Mouse (Mus musculus) liver, embryonic 14.5 days (tissue): ENCODE data around the gene Map7. TPM values are rescaled to one million over a fixed set of nuclear protein-coding genes. Genes with fewer than 3 reads are reported as not detected.

Source experiments
- ATAC-seq: fragments of 200-750 bp; cut with Nextera tagmentation; 2 replicates; pipeline ENCODE4 v1.8.0; 2017; ENCODE audit warnings: moderate number of reproducible peaks, mild to moderate bottlenecking, moderate library complexity; ENCODE audit not compliant: insufficient read depth
- DNase-seq, 3 experiments: peaks; one replicate each; pipeline ENCODE4 v3.0.0-alpha.2; 2012 to 2013; ENCODE audit warnings: low read depth in 3 of 3, low spot score in 3 of 3
- H3K27ac ChIP-seq: fragments of 300-500 bp; sonication (generic); 2 replicates; pipeline ENCODE4 v1.5.1; 2014; ENCODE audit warnings: moderate library complexity, mild to moderate bottlenecking, control low read depth, inconsistent platforms
- H3K27me3 ChIP-seq: fragments of 300-500 bp; sonication (generic); 2 replicates; pipeline ENCODE4 v1.6.1; 2014; ENCODE audit warnings: mild to moderate bottlenecking, low read length, moderate library complexity; ENCODE audit not compliant: control insufficient read depth, insufficient read depth
- H3K36me3 ChIP-seq: fragments of 300-500 bp; sonication (generic); replicated peaks from 2 replicates; pipeline ENCODE4 v1.6.1; 2014; ENCODE audit warnings: low read depth; ENCODE audit not compliant: control insufficient read depth, insufficient read depth
- H3K4me1 ChIP-seq, 2 experiments: fragments of 200-500 bp in 1 of 2; fragments of 300-500 bp in 1 of 2; sonication (generic) in 1 of 2; replicated peaks; 2 replicates each; pipeline ENCODE4 v1.6.1; 2012 to 2014; ENCODE audit warnings: antibody characterized with exemption in 1 of 2, inconsistent platforms in 1 of 2, low read length in 1 of 2; ENCODE audit not compliant: control insufficient read depth in 2 of 2, insufficient read depth in 2 of 2
- H3K4me2 ChIP-seq: fragments of 300-500 bp; sonication (generic); 2 replicates; pipeline ENCODE4 v1.6.1; 2014; ENCODE audit warnings: low read depth, mild to moderate bottlenecking, control low read depth, moderate library complexity
- H3K4me3 ChIP-seq, 2 experiments: fragments of 200-500 bp in 1 of 2; fragments of 300-500 bp in 1 of 2; sonication (generic) in 1 of 2; 2 replicates each; pipeline ENCODE4 v1.5.1; 2012 to 2014; ENCODE audit warnings: low read depth in 2 of 2, low read length in 2 of 2, mild to moderate bottlenecking in 2 of 2, control low read depth in 1 of 2, inconsistent platforms in 1 of 2, moderate library complexity in 1 of 2; ENCODE audit not compliant: insufficient read depth in 1 of 2
- H3K9ac ChIP-seq: fragments of 300-500 bp; sonication (generic); replicated peaks from 2 replicates; pipeline ENCODE4 v1.6.1; 2014; ENCODE audit warnings: mild to moderate bottlenecking, control low read depth, moderate library complexity
- H3K9me3 ChIP-seq: fragments of 300-500 bp; sonication (generic); 2 replicates; pipeline ENCODE4 v1.6.1; 2016; ENCODE audit warnings: low read length, mixed read lengths; ENCODE audit not compliant: control insufficient read depth
- CTCF ChIP-seq: IDR thresholded peaks from 2 replicates; pipeline ENCODE4 v1.5.1; 2016; ENCODE audit warnings: antibody characterized with exemption, low read depth, control low read depth
- EP300 ChIP-seq: IDR thresholded peaks from 2 replicates; pipeline ENCODE4 v1.6.1; 2016; ENCODE audit warnings: antibody characterized with exemption, low read depth
- WGBS: fragments of 180-500 bp; shearing (Covaris S2); extraction: QIAGEN DNeasy Blood & Tissue Kit; methylation state at CpG from one replicate; pipeline ENCODE4 v1.1.7; 2014; ENCODE audit not compliant: insufficient replicate concordance; 5-methylcytosine and 5-hydroxymethylcytosine counted together
- polyA plus RNA-seq, 2 experiments: library from polyadenylated mRNA; depleted of rRNA in 1 of 2; stranded (reverse) in 1 of 2; unstranded in 1 of 2; fragments of >200 nt; fragmentation: Nextera tagmentation in 1 of 2; extraction: Ambion mirVana in 1 of 2; gene quantifications; 2 replicates each; pipeline versions ENCODE4 v1.2.1 to v1.2.3; 2012 to 2014

The Map7 gene
- polyA plus RNA-seq, 2 experiments = 2.2 to 2.3 TPM

GRCm38 (mm10) chr10:20226728-20227127, 78.5 kb downstream of the Map7 start:
- ATAC-seq = no peak

GRCm38 (mm10) chr10:20230026-20230425, 81.8 kb downstream of the Map7 start:
- H3K9ac ChIP-seq = no peak overlapping the region
- peaks cover 0 to 4% of the 10 kb centered on the region in 2 experiments; a peak in 2 of 4 replicates for H3K4me1 ChIP-seq
- no peaks in the 10 kb centered on the region for H3K9me3 ChIP-seq
- H3K27me3 ChIP-seq = no peaks in the 10 kb centered on the region
- H3K36me3 ChIP-seq = no peaks in the 10 kb centered on the region
- no peak for ATAC-seq
- no peak overlapping the region for H3K27ac ChIP-seq
- no peak for DNase-seq
- WGBS = 38% methylated on average over 5 of the region's 5 CpGs
- H3K4me3 ChIP-seq = no peak overlapping the region
- no peak overlapping the region for H3K4me2 ChIP-seq
- TF ChIP-seq CTCF = no peak
- TF ChIP-seq EP300 = no peak

More at GRCm38 (mm10) chr10:20226728-20227127, 78.5 kb downstream of the Map7 start:
- Histone ChIP-seq H3K4me2 (no peak overlapping the region), H3K36me3 (no peaks in the 10 kb centered on the region), H3K27me3 (no peaks in the 10 kb centered on the region), H3K4me1 (no peaks in the 10 kb centered on the region; a peak in 1 of 4 replicates), H3K27ac (no peak overlapping the region), H3K9me3 (no peaks in the 10 kb centered on the region), H3K9ac (no peak overlapping the region), H3K4me3 (no peak overlapping the region)
- WGBS = 70% methylated on average over 4 of the region's 4 CpGs
- TF ChIP-seq EP300 (no peak), CTCF (no peak)
- no peak for DNase-seq

- Histone ChIP-seq H3K4me1 (peaks cover 0 to 4% of the 10 kb centered on the region in 2 experiments; a peak in 1 of 4 replicates), H3K9me3 (no peaks in the 10 kb centered on the region), H3K36me3 (no peaks in the 10 kb centered on the region), H3K4me3 (no peak overlapping the region), H3K4me2 (no peak overlapping the region), H3K9ac (no peak overlapping the region), H3K27ac (no peak overlapping the region), H3K27me3 (no peaks in the 10 kb centered on the region)
- 45% methylated on average over 10 of the region's 10 CpGs for WGBS
- TF ChIP-seq EP300 (no peak), CTCF (no peak)
- no peak for ATAC-seq
- DNase-seq = no peak
Measured at GRCm38 (mm10) chr10:20233451-20233850, 85.2 kb downstream of the Map7 start.

GRCm38 (mm10) chr10:20234466-20234865, 86.2 kb downstream of the Map7 start:
- no peak overlapping the region for H3K4me2 ChIP-seq
- no peaks in the 10 kb centered on the region for H3K9me3 ChIP-seq
- DNase-seq = no peak
- H3K27me3 ChIP-seq = no peaks in the 10 kb centered on the region
- no peaks in the 10 kb centered on the region for H3K36me3 ChIP-seq
- TF ChIP-seq EP300 (no peak), CTCF (no peak)
- no peak overlapping the region for H3K27ac ChIP-seq
- WGBS = 30% methylated on average over 4 of the region's 4 CpGs
- no peak for ATAC-seq
- H3K4me1 ChIP-seq = peaks cover 0 to 4% of the 10 kb centered on the region in 2 experiments; a peak in 1 of 4 replicates
- H3K4me3 ChIP-seq = no peak overlapping the region
- no peak overlapping the region for H3K9ac ChIP-seq

- Histone ChIP-seq H3K36me3 (no peaks in the 10 kb centered on the region), H3K27me3 (no peaks in the 10 kb centered on the region), H3K4me1 (peaks cover 0 to 4% of the 10 kb centered on the region in 2 experiments; a peak in 1 of 4 replicates), H3K4me2 (no peak overlapping the region), H3K4me3 (no peak overlapping the region), H3K27ac (no peak overlapping the region), H3K9me3 (no peaks in the 10 kb centered on the region), H3K9ac (no peak overlapping the region)
- 70% methylated on average over 3 of the region's 3 CpGs for WGBS
- ATAC-seq = no peak
- TF ChIP-seq EP300 (no peak), CTCF (no peak)
- no peak for DNase-seq
Measured at GRCm38 (mm10) chr10:20235656-20236055, 87.4 kb downstream of the Map7 start.
